In the genomic region with DNA sequence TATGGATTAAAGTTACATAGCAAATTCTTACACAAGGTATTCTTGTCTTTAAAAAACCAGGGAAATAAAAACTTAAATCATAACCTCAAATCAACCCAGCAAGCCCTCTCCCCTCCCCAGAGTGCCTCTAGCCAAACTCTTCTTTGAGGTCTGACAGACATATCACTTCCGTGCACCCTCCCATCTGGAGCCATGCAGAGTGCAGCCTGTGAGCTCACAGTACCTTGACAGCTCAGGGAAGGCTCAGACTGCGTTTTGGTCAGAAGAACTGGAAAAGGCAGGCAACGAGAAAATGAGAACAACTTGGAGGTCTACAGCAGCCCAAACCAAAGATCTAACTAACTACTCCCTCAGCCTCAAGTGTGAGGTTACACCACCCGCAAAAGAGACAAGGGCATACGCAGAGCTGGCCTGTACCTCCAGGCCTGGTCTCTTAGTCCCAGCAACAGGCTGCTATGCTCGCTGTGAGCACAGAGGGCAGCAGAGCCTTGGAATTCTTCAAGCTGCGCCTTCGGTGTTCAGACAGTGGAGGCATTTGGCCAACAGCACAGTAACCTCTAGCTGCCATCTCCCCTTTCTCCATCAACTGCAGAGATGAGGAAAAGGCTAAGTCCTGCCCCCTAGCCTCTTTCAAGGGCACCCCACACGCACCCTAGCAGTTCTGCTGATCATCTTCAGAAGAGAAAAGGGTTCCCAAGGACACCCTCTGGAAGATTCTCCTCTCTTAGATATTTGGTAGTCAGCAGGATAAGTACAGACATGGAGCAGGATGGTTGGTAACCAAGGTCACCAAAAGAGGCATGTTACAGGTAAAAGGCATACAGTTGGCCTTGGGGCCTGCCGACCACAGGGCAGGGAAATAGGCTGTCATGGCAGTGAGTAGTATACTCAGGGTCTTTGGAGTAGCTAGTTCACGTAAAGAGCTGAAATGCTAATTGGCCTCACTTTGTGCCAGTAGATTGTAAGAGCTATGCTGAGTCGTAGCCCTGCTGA, we compare ENCODE assay signal across 8 mouse cellular contexts.
DNase-seq lines count a peak whose midpoint lies in the region; ATAC-seq and TF ChIP-seq lines count a peak whose summit lies in the region.

No protein-coding gene starts in this region.

- H3K9me3 ChIP-seq in embryonic facial prominence, embryonic 15.5 days (replicated peaks), result no peaks in the 10 kb centered on the region
- no peaks in the 10 kb centered on the region for H3K9me3 ChIP-seq in heart, embryonic 11.5 days (replicated peaks; ENCODE audit: control insufficient read depth, low read length)
- H3K9me3 ChIP-seq in kidney, embryonic 14.5 days (ENCODE audit: control insufficient read depth, low read length), result no peaks in the 10 kb centered on the region
- no peaks in the 10 kb centered on the region for H3K9me3 ChIP-seq in limb, embryonic 12.5 days
- H3K9me3 ChIP-seq in midbrain, postnatal 0 days (ENCODE audit: low read length), result no peaks in the 10 kb centered on the region

- no peaks in the 10 kb centered on the region for H3K4me1 ChIP-seq in thymus, adult 2 months (replicated peaks; ENCODE audit: control insufficient read depth, insufficient read depth, low read length)
- peaks cover 2% of the 10 kb centered on the region; the same call in 1 of the 2 replicates for H3K4me1 ChIP-seq in embryonic facial prominence, embryonic 15.5 days
- no peaks in the 10 kb centered on the region for H3K4me1 ChIP-seq in heart, embryonic 11.5 days (ENCODE audit: control insufficient read depth, insufficient read depth, low read length)
- no peaks in the 10 kb centered on the region for H3K4me1 ChIP-seq in kidney, embryonic 14.5 days (ENCODE audit: control insufficient read depth, insufficient read depth, low read length)
- no peaks in the 10 kb centered on the region for H3K4me1 ChIP-seq in limb, embryonic 12.5 days (replicated peaks)
- H3K4me1 ChIP-seq in midbrain, postnatal 0 days (ENCODE audit: insufficient read depth, low read length), result no peaks in the 10 kb centered on the region

- H3K4me2 ChIP-seq in embryonic facial prominence, embryonic 15.5 days (replicated peaks), result no peak overlapping the region
- H3K4me2 ChIP-seq in heart, embryonic 11.5 days, result no peak overlapping the region
- H3K4me2 ChIP-seq in kidney, embryonic 14.5 days (replicated peaks; ENCODE audit: low read depth, low read length), result no peak overlapping the region
- no peak overlapping the region for H3K4me2 ChIP-seq in limb, embryonic 12.5 days
- H3K4me2 ChIP-seq in midbrain, postnatal 0 days (ENCODE audit: low read depth, low read length, poor library complexity, severe bottlenecking), result no peak overlapping the region

- no peak overlapping the region; the same call in 1 of the 2 replicates for H3K27ac ChIP-seq in thymus, adult 2 months (ENCODE audit: control insufficient read depth, insufficient read depth, low read length)
- H3K27ac ChIP-seq in embryonic facial prominence, embryonic 15.5 days (replicated peaks), result no peak overlapping the region
- H3K27ac ChIP-seq in heart, embryonic 11.5 days (ENCODE audit: low read depth, low read length), result no peak overlapping the region
- H3K27ac ChIP-seq in kidney, embryonic 14.5 days (ENCODE audit: low read depth, low read length), result no peak overlapping the region
- H3K27ac ChIP-seq in limb, embryonic 12.5 days, result no peak overlapping the region
- H3K27ac ChIP-seq in midbrain, postnatal 0 days (ENCODE audit: low read depth, low read length), result no peak overlapping the region

- no peak for TF ChIP-seq CTCF in thymus, adult 2 months (IDR thresholded peaks at IDR 0.05; ENCODE audit: borderline replicate concordance, control insufficient read depth, extremely low read depth, insufficient read depth, low read length, poor library complexity)
- TF ChIP-seq CTCF in midbrain, postnatal 0 days (IDR thresholded peaks at IDR 0.05), result peak; percentile 88

- TF ChIP-seq POLR2A in thymus, adult 2 months (IDR thresholded peaks at IDR 0.05; ENCODE audit: control insufficient read depth, extremely low read depth, insufficient read depth, low read length, poor library complexity), result no peak

- no peaks in the 10 kb centered on the region for H3K36me3 ChIP-seq in thymus, adult 2 months (ENCODE audit: control insufficient read depth, insufficient read depth, low read length)
- no peaks in the 10 kb centered on the region for H3K36me3 ChIP-seq in embryonic facial prominence, embryonic 15.5 days
- H3K36me3 ChIP-seq in heart, embryonic 11.5 days (ENCODE audit: control insufficient read depth, insufficient read depth, low read length), result no peaks in the 10 kb centered on the region
- H3K36me3 ChIP-seq in kidney, embryonic 14.5 days (ENCODE audit: control insufficient read depth, insufficient read depth, low read length), result no peaks in the 10 kb centered on the region
- H3K36me3 ChIP-seq in limb, embryonic 12.5 days, result no peaks in the 10 kb centered on the region
- no peaks in the 10 kb centered on the region; the same call in 1 of the 2 replicates for H3K36me3 ChIP-seq in midbrain, postnatal 0 days (ENCODE audit: insufficient read depth, low read length)

- no peak overlapping the region for H3K9ac ChIP-seq in embryonic facial prominence, embryonic 15.5 days
- no peak overlapping the region; the same call in 1 of the 2 replicates for H3K9ac ChIP-seq in heart, embryonic 11.5 days (ENCODE audit: low read depth, low read length)
- H3K9ac ChIP-seq in kidney, embryonic 14.5 days (ENCODE audit: low read depth, low read length), result no peak overlapping the region
- no peak overlapping the region for H3K9ac ChIP-seq in limb, embryonic 12.5 days (replicated peaks)
- H3K9ac ChIP-seq in midbrain, postnatal 0 days (replicated peaks; ENCODE audit: low read length, poor library complexity, severe bottlenecking), result no peak overlapping the region

- no peak overlapping the region for H3K4me3 ChIP-seq in thymus, adult 2 months (ENCODE audit: control insufficient read depth, insufficient read depth, low read length)
- H3K4me3 ChIP-seq in embryonic facial prominence, embryonic 15.5 days (replicated peaks), result no peak overlapping the region
- no peak overlapping the region for H3K4me3 ChIP-seq in heart, embryonic 11.5 days (ENCODE audit: low read depth, low read length)
- no peak overlapping the region for H3K4me3 ChIP-seq in kidney, embryonic 14.5 days (ENCODE audit: low read length)
- H3K4me3 ChIP-seq in limb, embryonic 12.5 days (replicated peaks), result no peak overlapping the region
- no peak overlapping the region for H3K4me3 ChIP-seq in midbrain, postnatal 0 days (ENCODE audit: low read depth, low read length)

- peak; percentile 77 for ATAC-seq in embryonic facial prominence, embryonic 15.5 days (ENCODE audit: insufficient number of reproducible peaks, low FRiP score, low TSS enrichment, low read depth)
- peak; percentile 75 for ATAC-seq in heart, embryonic 11.5 days (replicated peaks; ENCODE audit: insufficient number of reproducible peaks, low FRiP score, low TSS enrichment)
- ATAC-seq in kidney, embryonic 14.5 days (ENCODE audit: low FRiP score, low TSS enrichment), result peak; percentile 98
- peak; percentile 84; the same call in 1 of the 2 replicates for ATAC-seq in limb, embryonic 12.5 days (ENCODE audit: insufficient number of reproducible peaks, insufficient read depth, low FRiP score, low TSS enrichment, low read depth)
- peak; percentile 88 for ATAC-seq in midbrain, postnatal 0 days (ENCODE audit: low FRiP score)

- no peaks in the 10 kb centered on the region for H3K27me3 ChIP-seq in thymus, adult 2 months (ENCODE audit: control insufficient read depth, insufficient read depth, low read length)
- H3K27me3 ChIP-seq in embryonic facial prominence, embryonic 15.5 days, result no peaks in the 10 kb centered on the region
- H3K27me3 ChIP-seq in heart, embryonic 11.5 days (ENCODE audit: control insufficient read depth, insufficient read depth, low read length), result no peaks in the 10 kb centered on the region; the same call in 1 of the 2 replicates
- H3K27me3 ChIP-seq in kidney, embryonic 14.5 days (ENCODE audit: control insufficient read depth, insufficient read depth, low read length), result no peaks in the 10 kb centered on the region
- H3K27me3 ChIP-seq in limb, embryonic 12.5 days, result no peaks in the 10 kb centered on the region
- H3K27me3 ChIP-seq in midbrain, postnatal 0 days (ENCODE audit: insufficient read depth, low read length), result no peaks in the 10 kb centered on the region

- DNase-seq in thymus, adult 2 months, result peak; percentile 11
- DNase-seq in thymus, postnatal 36 days, result no peak
- DNase-seq in midbrain, postnatal 0 days (ENCODE audit: low spot score), result peak; percentile 91
- peak; percentile 46 for DNase-seq in testis, postnatal 14 days (ENCODE audit: low spot score)

- WGBS in thymus, adult 2 months, result 47% methylated on average over 12 of the region's 12 CpGs
- WGBS in embryonic facial prominence, embryonic 15.5 days, result 32% methylated on average over 12 of the region's 12 CpGs
- 32% methylated on average over 12 of the region's 12 CpGs for WGBS in heart, embryonic 11.5 days (ENCODE audit: insufficient replicate concordance)
- WGBS in kidney, embryonic 14.5 days, result 39% methylated on average over 12 of the region's 12 CpGs
- 37% methylated on average over 12 of the region's 12 CpGs for WGBS in limb, embryonic 12.5 days
- WGBS in midbrain, postnatal 0 days, result 26% methylated on average over 12 of the region's 12 CpGs

Comparison
In these comparisons a context has a peak if more than half of its experiments do, and no peak if none do; other contexts are left out.
1. DNase-seq: peak in thymus, adult 2 months (single experiment), midbrain, postnatal 0 days (single experiment) and testis, postnatal 14 days (single experiment); none in thymus, postnatal 36 days (0 of 2).
2. Peak in every context shown above with its lines, with median percentiles within 50 percentile points of each other: ATAC-seq.